Mouse (Mus musculus) liver, embryonic 16.5 days (tissue): ENCODE measurements around the gene Plekhg6. TPM values are rescaled to one million over a fixed set of nuclear protein-coding genes. Genes with fewer than 3 reads are reported as not detected.

Experiments
- ATAC-seq: fragments of 200-750 bp; cut with Nextera tagmentation; 2 replicates; pipeline ENCODE4 v1.8.0; 2017; ENCODE audit warnings: low read depth, mild to moderate bottlenecking, moderate number of reproducible peaks, moderate library complexity
- H3K27ac ChIP-seq: fragments of 300-500 bp; sonication (generic); 2 replicates; pipeline ENCODE4 v1.5.1; 2014; ENCODE audit warnings: mild to moderate bottlenecking, low read length
- H3K27me3 ChIP-seq: fragments of 300-500 bp; sonication (generic); 2 replicates; pipeline ENCODE4 v1.6.1; 2014; ENCODE audit warnings: low read depth, low read length, mixed read lengths; ENCODE audit not compliant: control insufficient read depth, insufficient read depth
- H3K36me3 ChIP-seq: fragments of 300-500 bp; sonication (generic); 2 replicates; pipeline ENCODE4 v1.6.1; 2014; ENCODE audit warnings: mild to moderate bottlenecking; ENCODE audit not compliant: control insufficient read depth, insufficient read depth
- H3K4me1 ChIP-seq: fragments of 300-500 bp; sonication (generic); 2 replicates; pipeline ENCODE4 v1.6.1; 2014; ENCODE audit warnings: low read depth, low read length, mixed read lengths; ENCODE audit not compliant: control insufficient read depth
- H3K4me2 ChIP-seq: fragments of 300-500 bp; sonication (generic); 2 replicates; pipeline ENCODE4 v1.6.1; 2014; ENCODE audit warnings: low read depth, low read length, mixed read lengths
- H3K4me3 ChIP-seq: fragments of 300-500 bp; sonication (generic); 2 replicates; pipeline ENCODE4 v1.5.1; 2014; ENCODE audit warnings: low read depth, mild to moderate bottlenecking, low read length
- H3K9ac ChIP-seq: fragments of 300-500 bp; sonication (generic); 2 replicates; pipeline ENCODE4 v1.6.1; 2014; ENCODE audit warnings: low read depth, low read length
- H3K9me3 ChIP-seq: fragments of 300-500 bp; sonication (generic); replicated peaks from 2 replicates; pipeline ENCODE4 v1.6.1; 2016; ENCODE audit warnings: low read length; ENCODE audit not compliant: control insufficient read depth
- WGBS: fragments of 180-500 bp; shearing (Covaris S2); extraction: QIAGEN DNeasy Blood & Tissue Kit; methylation state at CpG from one replicate; pipeline ENCODE4 v1.1.7; 2014; ENCODE audit not compliant: insufficient replicate concordance; 5-methylcytosine and 5-hydroxymethylcytosine counted together
- polyA plus RNA-seq: library from polyadenylated mRNA; unstranded; fragments of >200 nt; fragmentation: Nextera tagmentation; extraction: Ambion mirVana; gene quantifications from 2 replicates; pipeline ENCODE4 v1.2.1, GENCODE M21; 2015

The Plekhg6 gene
- polyA plus RNA-seq, 1 experiment from 2014 or later, result 0.86 TPM

GRCm38 (mm10) chr6:125314746-125315145 lies 65.8 kb downstream of the Plekhg6 start:
- no peaks in the 10 kb centered on the region for H3K36me3 ChIP-seq
- H3K9me3 ChIP-seq, result no peaks in the 10 kb centered on the region
- H3K27ac ChIP-seq, result no peak overlapping the region
- H3K4me1 ChIP-seq, result peaks cover 5% of the 10 kb centered on the region
- no peak overlapping the region for H3K4me2 ChIP-seq
- H3K4me3 ChIP-seq, result no peak overlapping the region
- no peak overlapping the region for H3K9ac ChIP-seq
- ATAC-seq, result no peak
- WGBS, result 59% methylated on average over 6 of the region's 6 CpGs
- no peaks in the 10 kb centered on the region; the same call in 1 of the 2 replicates for H3K27me3 ChIP-seq

- H3K9ac ChIP-seq, result peak overlapping the region; percentile 53
- peaks cover 7% of the 10 kb centered on the region for H3K4me1 ChIP-seq
- peak overlapping the region; percentile 53 for H3K27ac ChIP-seq
- no peaks in the 10 kb centered on the region; the same call in 1 of the 2 replicates for H3K27me3 ChIP-seq
- ATAC-seq, result no peak
- 49% methylated on average over 7 of the region's 7 CpGs for whole genome bisulfite sequencing
- no peaks in the 10 kb centered on the region for H3K9me3 ChIP-seq
- H3K4me3 ChIP-seq, result peak overlapping the region; percentile 67
- H3K36me3 ChIP-seq, result no peaks in the 10 kb centered on the region
- peak overlapping the region; percentile 49 for H3K4me2 ChIP-seq
Observed at GRCm38 (mm10) chr6:125314231-125314563, 66.4 kb downstream of the Plekhg6 start.

GRCm38 (mm10) chr6:125313546-125314230 lies 66.9 kb downstream of the Plekhg6 start, which contains the start of gene Ltbr:
Gene Ltbr (minus strand): TSS chr6:125313885.
- no peaks in the 10 kb centered on the region for H3K36me3 ChIP-seq
- 1% methylated on average over 45 of the region's 46 CpGs for WGBS
- H3K27me3 ChIP-seq, result no peaks in the 10 kb centered on the region; the same call in 1 of the 2 replicates
- ATAC-seq, result peak; percentile 89
- peak within 1 kb of the TSS; percentile 49 for H3K4me2 ChIP-seq
- peak within 1 kb of the TSS; percentile 67 for H3K4me3 ChIP-seq
- peaks cover 8% of the 10 kb centered on the region for H3K4me1 ChIP-seq
- H3K9me3 ChIP-seq, result no peaks in the 10 kb centered on the region
- H3K9ac ChIP-seq, result peak within 1 kb of the TSS; percentile 74
- peak within 1 kb of the TSS; percentile 64 for H3K27ac ChIP-seq

Other genes starting within 250 kb of the Plekhg6 start
- gene Nop2, start 248.9 kb downstream of the Plekhg6 start, polyA plus RNA-seq, result 25.2 and 25.3 TPM in 2 replicates
- 3.0 and 4.2 TPM in 2 replicates for gene Iffo1, start 235.6 kb downstream of the Plekhg6 start, polyA plus RNA-seq
- gene Gapdh, start 214.3 kb downstream of the Plekhg6 start, polyA plus RNA-seq, result 1,120 and 1,202 TPM in 2 replicates
- gene Ncapd2, start 189.1 kb downstream of the Plekhg6 start, polyA plus RNA-seq, result 96.1 and 98.1 TPM in 2 replicates
- gene Mrpl51, start 189.0 kb downstream of the Plekhg6 start, polyA plus RNA-seq, result 145 and 162 TPM in 2 replicates
- 1.5 and 1.8 TPM in 2 replicates for gene Vamp1, start 165.2 kb downstream of the Plekhg6 start, polyA plus RNA-seq
- gene Tapbpl, start 148.9 kb downstream of the Plekhg6 start, polyA plus RNA-seq, result 9.1 and 9.7 TPM in 2 replicates
- gene Cd27, start 143.8 kb downstream of the Plekhg6 start, polyA plus RNA-seq, result 1.1 and 1.5 TPM in 2 replicates
- gene Tuba3a, start 94.8 kb downstream of the Plekhg6 start, polyA plus RNA-seq, result not detected in 2 replicates
- gene Ltbr, start 66.9 kb downstream of the Plekhg6 start, polyA plus RNA-seq, result 22.3 and 22.5 TPM in 2 replicates
- gene Scnn1a, start 60.1 kb downstream of the Plekhg6 start, polyA plus RNA-seq, result 0.61 and 0.74 TPM in 2 replicates
- 30.5 and 32.8 TPM in 2 replicates for gene Tnfrsf1a, start 31.4 kb downstream of the Plekhg6 start, polyA plus RNA-seq
- gene Cd9, start 114.0 kb upstream of the Plekhg6 start, polyA plus RNA-seq, result 165 and 168 TPM in 2 replicates
- 10.4 and 11.9 TPM in 2 replicates for gene Vwf, start 166.0 kb upstream of the Plekhg6 start, polyA plus RNA-seq